Mouse (Mus musculus): ENCODE results near the gene Rpl36a-ps1. TPM values are rescaled to one million over a fixed set of nuclear protein-coding genes. Genes with fewer than 3 reads are reported as not detected.

Gene Rpl36a-ps1
- polyA plus RNA-seq, 1 experiment from 2014 or later = 2.6 TPM

DNA sequence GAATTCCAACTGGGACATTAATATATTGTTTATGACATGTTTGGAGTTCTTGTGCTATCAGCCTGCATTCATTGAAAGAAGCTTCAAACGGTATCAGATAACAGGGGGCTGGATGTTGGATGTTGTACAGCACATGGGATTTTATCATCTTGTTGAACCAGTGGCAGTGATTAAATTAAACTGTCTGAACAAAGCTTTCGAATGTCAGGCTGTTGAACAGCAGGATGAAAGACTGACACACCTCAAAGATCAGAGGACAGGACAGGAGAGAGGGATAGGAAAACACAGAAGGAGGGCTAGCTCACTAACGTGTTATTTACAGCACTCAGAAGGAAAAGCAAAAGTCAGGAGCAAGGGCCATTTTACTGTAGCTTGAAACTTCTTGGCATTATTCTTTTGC is 4.3 kb downstream of the Rpl36a-ps1 start:
- H3K9ac ChIP-seq (ENCODE audit: low read depth, low read length) = no peak overlapping the region
- H3K4me1 ChIP-seq (ENCODE audit: control insufficient read depth, insufficient read depth, low read length) = no peaks in the 10 kb centered on the region; the same call in 1 of the 2 replicates
- H3K27me3 ChIP-seq (ENCODE audit: control insufficient read depth, insufficient read depth, low read length) = no peaks in the 10 kb centered on the region
- H3K4me2 ChIP-seq (replicated peaks; ENCODE audit: low read depth, low read length) = no peak overlapping the region
- ATAC-seq (ENCODE audit: low FRiP score, low TSS enrichment) = peak; percentile 66
- H3K27ac ChIP-seq (ENCODE audit: low read depth, low read length) = peak overlapping the region; percentile 30; the same call in 1 of the 2 replicates
- H3K4me3 ChIP-seq (ENCODE audit: low read length) = no peak overlapping the region
- H3K36me3 ChIP-seq (ENCODE audit: control insufficient read depth, insufficient read depth, low read length) = no peaks in the 10 kb centered on the region
- 0 out of 2 replicates have a peak, but pooled peaks cover 3% of the 10 kb centered on the region for H3K9me3 ChIP-seq (ENCODE audit: control insufficient read depth, low read length)
- whole genome bisulfite sequencing = 6% methylated on average over 3 of the region's 3 CpGs

GRCm38 (mm10) chr14:98971921-98972320 is 22.2 kb downstream of the Rpl36a-ps1 start:
- peak; percentile 87 for ATAC-seq (ENCODE audit: low FRiP score, low TSS enrichment)
- Histone ChIP-seq H3K4me3 (ENCODE audit: low read length) (no peak overlapping the region), H3K36me3 (ENCODE audit: control insufficient read depth, insufficient read depth, low read length) (no peaks in the 10 kb centered on the region), H3K27me3 (ENCODE audit: control insufficient read depth, insufficient read depth, low read length) (no peaks in the 10 kb centered on the region), H3K9me3 (ENCODE audit: control insufficient read depth, low read length) (no peaks in the 10 kb centered on the region), H3K27ac (ENCODE audit: low read depth, low read length) (no peak overlapping the region), H3K9ac (ENCODE audit: low read depth, low read length) (no peak overlapping the region), H3K4me2 (replicated peaks; ENCODE audit: low read depth, low read length) (no peak overlapping the region), H3K4me1 (ENCODE audit: control insufficient read depth, insufficient read depth, low read length) (peaks cover 6% of the 10 kb centered on the region; the same call in 1 of the 2 replicates)
- WGBS = 14% methylated on average over 4 of the region's 4 CpGs

GRCm38 (mm10) chr14:98958978-98959658 is 35.0 kb downstream of the Rpl36a-ps1 start:
- no peak overlapping the region for H3K27ac ChIP-seq (ENCODE audit: low read depth, low read length)
- 58% methylated on average over 17 of the region's 17 CpGs for WGBS
- H3K4me3 ChIP-seq (ENCODE audit: low read length) = no peak overlapping the region
- no peak overlapping the region for H3K9ac ChIP-seq (ENCODE audit: low read depth, low read length)
- no peak overlapping the region for H3K4me2 ChIP-seq (replicated peaks; ENCODE audit: low read depth, low read length)
- no peaks in the 10 kb centered on the region for H3K9me3 ChIP-seq (ENCODE audit: control insufficient read depth, low read length)
- H3K4me1 ChIP-seq (ENCODE audit: control insufficient read depth, insufficient read depth, low read length) = no peaks in the 10 kb centered on the region
- H3K27me3 ChIP-seq (ENCODE audit: control insufficient read depth, insufficient read depth, low read length) = no peaks in the 10 kb centered on the region
- ATAC-seq (ENCODE audit: low FRiP score, low TSS enrichment) = peak; percentile 46; the same call in 1 of the 2 replicates
- H3K36me3 ChIP-seq (ENCODE audit: control insufficient read depth, insufficient read depth, low read length) = no peaks in the 10 kb centered on the region

- Histone ChIP-seq H3K9ac (ENCODE audit: low read depth, low read length) (no peak overlapping the region), H3K27me3 (ENCODE audit: control insufficient read depth, insufficient read depth, low read length) (no peaks in the 10 kb centered on the region), H3K4me3 (ENCODE audit: low read length) (no peak overlapping the region), H3K27ac (ENCODE audit: low read depth, low read length) (no peak overlapping the region), H3K4me2 (replicated peaks; ENCODE audit: low read depth, low read length) (no peak overlapping the region), H3K4me1 (ENCODE audit: control insufficient read depth, insufficient read depth, low read length) (no peaks in the 10 kb centered on the region), H3K9me3 (ENCODE audit: control insufficient read depth, low read length) (no peaks in the 10 kb centered on the region), H3K36me3 (ENCODE audit: control insufficient read depth, insufficient read depth, low read length) (no peaks in the 10 kb centered on the region)
- no peak for ATAC-seq (ENCODE audit: low FRiP score, low TSS enrichment)
- 96% methylated on average over 9 of the region's 9 CpGs for WGBS
Measured at GRCm38 (mm10) chr14:98956788-98957187, 37.3 kb downstream of the Rpl36a-ps1 start.

- H3K9me3 ChIP-seq (ENCODE audit: control insufficient read depth, low read length) = no peaks in the 10 kb centered on the region
- no peak overlapping the region for H3K27ac ChIP-seq (ENCODE audit: low read depth, low read length)
- WGBS = 87% methylated on average over 7 of the region's 7 CpGs
- H3K4me3 ChIP-seq (ENCODE audit: low read length) = no peak overlapping the region
- H3K4me1 ChIP-seq (ENCODE audit: control insufficient read depth, insufficient read depth, low read length) = no peaks in the 10 kb centered on the region
- no peaks in the 10 kb centered on the region for H3K36me3 ChIP-seq (ENCODE audit: control insufficient read depth, insufficient read depth, low read length)
- H3K4me2 ChIP-seq (replicated peaks; ENCODE audit: low read depth, low read length) = no peak overlapping the region
- no peaks in the 10 kb centered on the region for H3K27me3 ChIP-seq (ENCODE audit: control insufficient read depth, insufficient read depth, low read length)
- no peak for ATAC-seq (ENCODE audit: low FRiP score, low TSS enrichment)
- no peak overlapping the region for H3K9ac ChIP-seq (ENCODE audit: low read depth, low read length)
Measured at GRCm38 (mm10) chr14:98952441-98952840, 41.7 kb downstream of the Rpl36a-ps1 start.

DNA sequence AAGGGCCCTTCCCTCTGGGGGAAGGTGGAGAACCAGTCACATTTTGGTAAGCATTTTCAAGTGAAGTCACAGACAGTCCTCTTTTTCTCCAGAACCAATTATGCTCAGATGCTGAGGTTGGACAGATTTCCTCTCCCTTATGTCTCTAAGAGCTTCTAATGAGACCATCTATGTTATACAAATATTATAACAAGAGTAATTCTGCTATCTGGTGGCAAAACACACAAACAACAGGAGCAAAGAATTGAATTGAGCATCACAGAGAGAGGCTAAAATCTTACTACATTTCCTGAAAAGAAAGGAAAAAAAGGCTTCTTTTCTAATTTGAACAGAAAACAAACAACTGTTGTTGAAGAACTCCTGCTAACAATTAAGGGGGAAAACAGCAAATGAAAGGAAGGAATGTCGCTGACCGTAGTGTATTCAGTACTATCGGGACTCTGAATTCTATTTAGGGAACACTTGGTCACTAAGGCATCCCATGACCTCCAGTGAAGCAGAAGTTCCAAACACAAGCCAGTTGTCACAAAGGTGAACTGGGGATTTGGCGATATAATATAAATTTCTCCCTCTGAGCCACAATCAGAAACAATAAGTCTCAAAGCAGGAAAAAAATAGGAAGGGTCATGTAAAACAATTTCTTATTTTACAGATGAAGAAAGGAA is 42.4 kb downstream of the Rpl36a-ps1 start:
- Histone ChIP-seq H3K36me3 (ENCODE audit: control insufficient read depth, insufficient read depth, low read length) (no peaks in the 10 kb centered on the region), H3K4me1 (ENCODE audit: control insufficient read depth, insufficient read depth, low read length) (no peaks in the 10 kb centered on the region), H3K9me3 (ENCODE audit: control insufficient read depth, low read length) (no peaks in the 10 kb centered on the region), H3K9ac (ENCODE audit: low read depth, low read length) (no peak overlapping the region), H3K27me3 (ENCODE audit: control insufficient read depth, insufficient read depth, low read length) (no peaks in the 10 kb centered on the region), H3K27ac (ENCODE audit: low read depth, low read length) (no peak overlapping the region), H3K4me3 (ENCODE audit: low read length) (no peak overlapping the region), H3K4me2 (replicated peaks; ENCODE audit: low read depth, low read length) (no peak overlapping the region)
- WGBS = 93% methylated on average over 4 of the region's 4 CpGs
- no peak for ATAC-seq (ENCODE audit: low FRiP score, low TSS enrichment)

Other genes starting within 250 kb of the Rpl36a-ps1 start
- 66.0 and 86.2 TPM in 2 replicates for gene Mzt1, start 51.8 kb upstream of the Rpl36a-ps1 start, polyA plus RNA-seq (2014; fragmentation: Nextera tagmentation; extraction: Ambion mirVana)
- 77.1 and 97.6 TPM in 2 replicates for gene Bora, start 51.9 kb upstream of the Rpl36a-ps1 start, polyA plus RNA-seq (2014; fragmentation: Nextera tagmentation; extraction: Ambion mirVana)
- gene Pibf1, start 105.1 kb upstream of the Rpl36a-ps1 start, polyA plus RNA-seq (2014; fragmentation: Nextera tagmentation; extraction: Ambion mirVana) = 24.1 and 24.9 TPM in 2 replicates
- 28.7 and 46.5 TPM in 2 replicates for gene Dis3, start 105.5 kb upstream of the Rpl36a-ps1 start, polyA plus RNA-seq (2014; fragmentation: Nextera tagmentation; extraction: Ambion mirVana)

All from kidney, embryonic 14.5 days (tissue).